Mouse (Mus musculus) embryo, embryonic 10 days (tissue): ENCODE measurements around the gene Rtl5.
A peak's percentile ranks its signal among the peaks of the same experiment; 100 is the strongest.

Source experiments
- DNase-seq: peaks from one replicate; pipeline ENCODE4 v3.0.0-alpha.2; 2015; ENCODE audit warnings: low spot score

Gene Rtl5

DNA sequence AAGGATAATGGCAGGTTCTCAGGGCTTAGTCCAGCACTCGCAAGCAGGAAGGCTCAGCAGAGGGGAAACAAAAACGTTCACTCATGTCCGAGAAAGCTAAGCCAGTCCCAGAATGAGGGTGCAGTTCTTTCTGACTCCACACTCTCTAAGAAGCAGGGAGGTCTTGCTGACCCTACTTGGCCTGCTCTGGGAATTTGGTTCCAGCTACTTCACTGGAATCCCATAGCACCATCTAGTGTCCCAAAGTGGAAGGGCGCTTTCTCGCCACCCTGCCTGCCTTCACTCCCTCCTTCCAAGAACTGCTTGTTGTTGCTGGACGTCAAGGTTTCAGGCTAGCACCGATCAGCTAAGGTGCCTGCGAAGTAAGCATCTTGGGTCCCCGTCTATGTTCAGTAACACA lies 5.0 kb downstream of the Rtl5 start:
- peak; percentile 88 for DNase-seq

DNA sequence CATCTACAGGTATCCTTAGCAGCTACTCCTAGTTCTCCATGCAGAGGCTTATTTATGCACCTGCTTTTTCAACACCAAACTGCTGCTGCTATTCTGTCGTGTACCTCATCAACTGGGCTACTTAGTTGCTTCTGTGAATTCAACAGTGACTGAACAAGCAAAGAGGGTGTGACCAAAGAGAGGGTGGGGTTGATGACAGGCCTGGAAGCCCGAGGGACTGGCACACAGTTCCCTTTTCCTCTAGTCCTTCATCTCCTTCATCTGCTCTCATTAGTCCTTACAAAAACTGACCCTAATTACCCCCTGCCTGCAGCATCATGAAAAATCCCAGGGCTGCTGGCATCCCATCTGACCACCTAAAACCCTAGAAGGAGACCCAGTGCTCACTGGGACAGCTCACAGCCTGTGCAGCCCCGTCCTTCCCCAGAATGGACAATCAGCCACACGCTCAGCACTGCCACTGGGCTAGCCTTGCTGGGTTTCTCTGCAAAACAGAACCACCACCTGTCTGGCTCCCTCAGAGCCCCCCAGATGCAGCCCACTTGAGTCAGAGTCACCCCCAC lies 5.8 kb downstream of the Rtl5 start:
- no peak for DNase-seq

DNA sequence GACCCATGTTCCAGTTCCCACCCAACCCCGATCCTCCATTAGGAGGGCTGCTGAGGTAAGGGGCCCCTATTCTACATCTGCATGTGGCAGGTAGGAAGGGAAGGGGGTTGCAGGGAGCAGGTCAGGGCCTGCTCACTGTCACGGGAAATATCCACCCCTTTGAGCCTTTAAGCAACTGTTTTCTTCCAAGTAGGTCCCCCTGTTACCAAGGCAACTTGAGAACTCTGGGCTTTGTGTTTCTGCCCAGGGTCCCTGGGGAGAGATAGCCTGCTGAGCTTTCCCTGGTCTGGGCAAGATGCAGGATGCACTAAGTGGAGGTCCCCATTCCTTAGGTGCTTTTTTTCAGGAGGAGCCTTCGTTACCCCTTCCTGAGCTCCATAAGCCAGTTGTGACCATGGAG lies 7.0 kb downstream of the Rtl5 start:
- DNase-seq, result no peak

DNA sequence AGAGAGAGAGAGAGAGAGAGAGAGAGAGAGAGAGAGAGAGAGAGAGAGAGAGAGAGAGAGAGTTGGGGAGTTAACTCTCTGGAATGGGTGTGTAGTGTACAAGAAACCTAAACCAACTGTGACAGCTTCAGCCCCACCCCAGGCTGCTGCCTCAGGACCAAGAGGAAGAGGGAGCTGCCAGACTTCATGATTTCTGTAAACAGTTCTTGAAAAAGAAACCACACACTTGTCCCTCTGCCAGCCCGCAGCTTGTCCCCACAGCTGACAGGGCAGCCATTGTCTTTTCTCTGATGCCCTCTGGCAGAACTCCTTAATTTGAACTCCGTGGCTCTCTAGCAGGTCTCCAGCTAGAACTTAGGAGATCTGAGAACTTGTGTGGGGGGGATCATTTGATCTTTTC lies 10.2 kb downstream of the Rtl5 start:
- DNase-seq, result no peak

DNA sequence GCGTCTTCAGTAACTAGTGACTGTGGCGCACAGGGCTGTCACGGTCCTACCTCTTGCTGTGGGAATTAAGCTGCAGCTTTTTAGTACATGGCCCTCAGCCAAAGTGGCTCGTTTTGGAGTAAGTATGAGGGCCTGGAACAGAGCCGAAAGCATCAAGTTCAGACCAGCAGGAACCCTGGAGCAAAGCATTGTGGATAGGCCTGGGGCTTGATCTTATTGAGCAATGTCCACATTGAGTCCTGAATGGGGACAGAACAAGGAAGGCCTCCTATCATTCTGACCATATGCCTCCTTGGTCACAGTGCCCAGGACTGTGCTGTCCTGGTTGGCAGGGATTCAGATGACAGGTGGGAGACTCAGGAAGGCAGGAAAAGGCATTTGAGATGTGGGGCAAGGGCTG lies 10.9 kb downstream of the Rtl5 start:
- DNase-seq, result no peak

DNA sequence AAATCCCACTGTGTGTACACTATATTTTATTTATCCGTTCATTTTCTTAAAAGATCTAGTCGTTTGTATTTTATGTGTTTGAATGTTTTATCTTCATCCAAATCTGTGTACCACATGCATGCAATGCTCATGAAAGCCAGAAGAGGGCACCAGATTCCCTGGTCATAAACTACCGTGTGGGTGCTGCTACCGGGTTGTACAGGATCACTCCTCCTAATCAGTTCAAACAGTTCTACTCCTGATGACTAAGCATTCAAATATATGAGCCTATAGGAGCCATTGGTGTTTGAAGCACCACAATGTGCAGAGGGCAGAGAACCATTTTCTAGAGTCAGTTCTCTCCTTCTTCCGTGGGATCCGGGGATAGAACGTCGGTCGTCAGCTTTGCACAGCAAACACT lies 11.7 kb downstream of the Rtl5 start:
- DNase-seq, result no peak

DNA sequence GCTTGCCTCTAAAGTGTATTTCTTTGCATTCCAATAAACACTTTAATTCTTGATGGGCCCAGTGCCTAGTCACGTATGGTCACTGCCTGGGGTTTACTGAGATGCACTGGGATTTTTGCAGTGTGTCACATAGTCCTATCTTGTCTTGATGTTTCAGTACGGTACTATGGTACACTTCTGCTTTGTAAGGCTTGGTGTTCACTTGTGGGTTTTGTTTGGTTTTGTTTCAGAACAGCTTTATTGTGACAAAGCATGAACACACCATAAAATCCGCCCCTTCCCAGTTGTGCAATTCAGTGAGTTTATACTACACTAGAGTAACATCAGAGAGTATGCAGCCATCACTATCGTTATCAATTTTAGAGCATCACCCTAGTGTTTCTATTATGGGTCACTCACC lies 17.1 kb downstream of the Rtl5 start:
- no peak for DNase-seq

DNA sequence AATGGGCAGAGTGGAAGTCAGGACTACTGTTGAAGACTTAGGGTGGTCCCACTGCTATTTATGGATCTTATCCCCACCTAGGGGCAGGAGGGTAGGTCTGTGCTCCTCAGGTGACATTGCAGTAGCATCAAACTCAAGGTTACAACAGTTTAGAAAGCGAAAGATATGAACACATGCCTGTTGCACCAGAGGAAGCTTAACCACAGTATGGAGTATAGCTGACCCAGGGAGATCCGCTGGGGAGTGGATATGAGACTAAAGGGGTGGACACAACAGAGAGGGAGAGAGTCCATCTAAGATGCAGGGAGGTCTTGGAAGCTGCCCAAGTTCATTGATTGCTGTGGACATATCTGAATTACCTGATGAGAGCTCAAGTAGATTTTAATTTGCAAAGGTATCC lies 17.7 kb downstream of the Rtl5 start:
- no peak for DNase-seq

DNA sequence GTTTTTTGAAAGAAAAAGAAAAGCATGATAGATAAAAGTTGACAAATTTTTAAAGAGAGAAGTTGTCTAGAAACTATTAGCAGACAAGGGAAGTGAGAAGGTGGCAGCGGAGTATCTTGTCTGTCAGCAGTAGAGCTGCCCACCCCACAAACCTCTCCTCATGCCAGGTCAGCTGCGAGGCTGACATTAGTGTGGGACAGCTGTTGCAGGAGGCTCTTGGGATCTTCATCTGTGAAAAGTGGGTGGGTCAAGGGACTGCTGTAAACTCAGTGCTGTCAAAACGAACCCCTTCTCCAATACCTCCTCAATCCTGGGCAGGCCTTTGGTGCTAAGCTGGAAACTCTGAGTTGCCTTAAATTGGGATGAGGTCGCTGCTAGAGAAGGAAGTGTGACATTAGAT lies 19.9 kb downstream of the Rtl5 start:
- DNase-seq, result no peak

DNA sequence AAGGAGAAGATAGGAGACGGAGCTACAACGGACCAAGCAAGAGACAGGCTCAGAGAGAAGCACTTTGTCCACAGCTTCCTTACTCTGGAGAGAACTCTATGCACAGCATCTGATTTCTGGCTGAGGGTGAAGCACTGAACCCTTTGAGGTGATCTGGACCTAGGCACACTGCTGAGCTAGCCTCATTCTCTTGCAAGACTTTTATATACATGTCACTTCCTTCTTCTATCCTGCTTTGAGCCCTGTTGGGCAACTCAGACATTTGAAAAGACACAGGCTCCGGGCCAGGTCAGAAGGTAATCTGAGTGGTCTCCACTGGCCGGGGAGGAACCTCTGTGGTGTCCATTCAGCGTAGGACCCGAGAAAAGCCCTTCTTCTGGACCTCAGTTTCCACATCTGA lies 20.6 kb downstream of the Rtl5 start:
- no peak for DNase-seq

DNA sequence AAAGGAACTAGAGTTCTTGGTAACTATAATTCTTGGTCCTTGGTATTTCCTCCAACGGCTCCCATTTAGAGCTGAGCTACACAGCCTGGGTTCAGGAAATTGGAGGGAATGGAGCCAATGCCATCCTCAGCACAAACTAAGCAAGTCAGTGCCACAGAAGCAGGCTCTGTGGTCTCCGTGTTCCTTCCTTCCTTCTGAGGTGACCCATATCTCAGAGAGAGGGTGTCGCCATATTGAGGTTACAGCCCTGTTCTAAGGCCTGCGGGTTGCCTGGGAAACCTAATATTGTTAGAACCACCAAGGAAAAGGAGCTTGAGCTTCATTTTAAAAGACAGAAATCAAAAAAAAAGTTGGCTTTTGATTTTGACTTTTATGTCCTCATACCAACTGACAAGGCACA lies 28.7 kb downstream of the Rtl5 start:
- no peak for DNase-seq

DNA sequence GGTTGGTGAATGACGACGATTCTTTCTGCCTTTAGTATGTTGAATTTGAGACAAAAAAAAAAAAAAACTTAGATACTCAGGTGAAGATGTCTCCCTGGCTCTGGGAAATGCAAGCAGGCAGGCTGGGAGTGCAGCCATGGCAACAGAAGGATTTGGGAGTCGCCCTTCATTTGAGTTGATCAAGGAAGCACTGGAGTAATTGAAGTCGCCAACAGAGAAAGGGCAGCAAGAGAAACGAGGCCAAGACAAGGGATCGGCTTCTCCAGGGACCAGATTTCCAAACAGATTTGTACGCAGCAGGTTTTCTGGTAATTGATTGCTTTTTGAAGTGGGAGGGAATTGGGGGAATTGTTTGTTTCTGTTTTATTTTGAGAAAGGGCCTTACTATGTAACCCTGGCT lies 29.5 kb downstream of the Rtl5 start:
- DNase-seq, result no peak

DNA sequence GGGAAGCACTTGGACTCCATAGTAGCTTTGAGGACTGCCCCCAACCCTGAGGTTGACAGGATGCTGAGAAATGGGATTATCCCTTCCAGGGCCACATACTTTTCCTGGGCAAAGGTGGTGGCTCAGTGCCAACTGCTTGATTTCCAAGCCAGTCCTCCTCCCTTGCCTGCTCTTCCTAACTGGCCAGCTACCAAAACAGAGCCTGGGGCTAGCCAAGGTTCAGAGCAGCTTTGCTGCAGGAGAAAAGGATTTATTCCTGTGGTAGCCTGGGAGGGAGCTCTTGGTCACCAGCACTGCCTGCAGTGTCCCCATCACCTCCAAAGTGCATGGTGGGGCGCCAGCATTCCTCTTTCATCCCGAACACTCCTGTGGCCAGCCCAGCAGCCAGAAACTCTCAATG lies 33.6 kb downstream of the Rtl5 start:
- DNase-seq, result no peak

DNA sequence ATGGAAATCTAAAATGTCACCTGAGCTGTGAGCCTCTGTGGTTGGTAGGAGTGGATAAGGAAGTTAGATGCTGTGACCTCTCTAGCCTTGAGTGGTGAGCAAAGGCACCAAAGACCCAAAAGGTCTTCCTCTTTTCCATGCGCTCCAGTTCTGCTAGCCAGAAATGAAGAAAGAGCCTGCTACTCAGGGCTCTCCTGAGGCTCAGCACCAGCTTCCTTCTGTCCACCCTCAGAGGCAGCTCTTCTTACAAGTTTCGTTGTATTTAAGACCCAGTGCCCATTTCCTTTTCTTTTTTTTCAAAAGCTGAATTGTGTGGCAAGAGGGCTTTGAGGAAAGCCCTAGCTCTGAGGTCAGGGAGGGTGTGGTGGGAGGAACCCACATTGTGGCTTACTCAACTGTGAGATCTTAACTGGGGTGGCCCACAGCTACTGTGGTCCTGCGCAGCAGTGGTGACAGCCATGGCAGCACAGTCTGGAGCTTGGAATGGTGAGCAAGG lies 34.2 kb downstream of the Rtl5 start:
- no peak for DNase-seq

DNA sequence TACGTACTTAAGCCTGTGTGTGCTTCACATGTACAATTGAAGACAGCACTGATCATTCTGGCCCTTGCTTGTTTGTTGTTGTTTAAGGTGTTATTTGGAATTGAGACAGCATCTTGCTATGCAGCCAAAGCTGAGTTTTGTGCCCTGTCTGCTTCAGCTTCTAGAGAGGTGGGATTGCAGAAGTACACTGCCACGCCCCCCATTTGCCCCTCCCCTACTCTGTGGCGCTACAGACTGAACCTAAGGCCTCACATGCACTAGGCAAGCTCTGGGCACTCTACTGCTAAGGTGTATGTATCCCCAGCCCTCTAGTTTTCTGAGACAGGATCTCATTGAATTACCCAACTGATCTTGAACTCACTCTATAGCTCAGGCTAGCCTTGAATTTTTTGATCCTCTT lies 35.4 kb downstream of the Rtl5 start:
- DNase-seq, result no peak

DNA sequence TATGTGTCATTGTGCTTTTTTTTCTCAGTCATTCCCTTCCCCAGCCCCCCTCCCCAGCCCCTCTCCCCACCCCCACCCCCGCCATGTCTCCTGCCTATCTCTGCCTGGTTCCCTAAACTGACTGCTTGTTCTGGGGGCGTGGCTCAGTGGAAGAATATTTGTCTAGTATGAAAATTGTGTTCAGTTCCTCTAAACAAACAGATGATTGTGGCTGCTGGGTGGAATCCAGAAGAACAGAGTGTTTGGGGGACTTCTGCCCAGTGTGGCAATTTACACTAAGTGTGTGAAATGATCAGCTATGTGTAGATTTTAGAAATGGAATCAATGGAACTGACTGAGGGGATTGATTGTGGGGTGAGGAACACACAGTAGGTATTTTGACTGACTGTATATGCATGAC lies 37.5 kb downstream of the Rtl5 start:
- DNase-seq, result no peak

DNA sequence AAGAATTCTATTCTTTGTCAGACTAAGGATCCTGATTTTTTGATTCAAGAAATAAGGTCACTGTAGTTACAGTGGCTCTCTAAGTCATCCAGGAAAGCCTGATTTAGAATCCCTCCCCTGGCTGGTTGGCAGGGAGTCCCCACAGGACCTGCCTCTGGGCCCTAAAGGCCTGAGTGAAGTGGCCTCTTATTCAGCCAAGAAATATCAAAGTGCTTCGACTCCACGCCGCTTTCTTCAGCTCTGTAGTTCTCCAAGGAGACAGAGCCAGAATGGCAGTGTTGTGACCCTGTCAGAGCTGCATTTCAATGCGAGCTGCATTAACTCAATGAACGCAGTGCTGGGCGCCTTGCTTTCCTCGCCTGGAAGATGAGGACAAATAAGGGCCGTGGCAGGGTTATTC lies 38.7 kb downstream of the Rtl5 start:
- peak; percentile 18 for DNase-seq

DNA sequence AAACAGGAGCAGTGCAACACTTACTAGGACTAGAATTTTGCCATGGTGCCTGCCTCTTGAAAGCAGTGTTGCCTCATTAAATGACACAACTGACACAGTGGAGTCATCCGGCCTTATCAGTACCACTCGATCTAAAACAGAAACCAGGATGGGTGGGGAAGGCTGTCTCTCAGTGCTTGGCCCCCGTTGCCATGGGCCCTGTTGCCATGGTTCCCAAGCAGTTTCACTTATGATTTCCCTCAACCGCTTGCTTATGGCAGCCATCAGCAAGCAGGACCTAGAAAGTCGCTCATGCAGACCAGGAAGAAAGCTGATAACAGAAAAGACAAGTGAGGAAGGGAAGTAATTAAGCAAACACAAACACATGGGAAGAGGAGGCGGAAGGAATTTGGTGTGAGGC lies 39.3 kb downstream of the Rtl5 start:
- DNase-seq, result peak; percentile 28

DNA sequence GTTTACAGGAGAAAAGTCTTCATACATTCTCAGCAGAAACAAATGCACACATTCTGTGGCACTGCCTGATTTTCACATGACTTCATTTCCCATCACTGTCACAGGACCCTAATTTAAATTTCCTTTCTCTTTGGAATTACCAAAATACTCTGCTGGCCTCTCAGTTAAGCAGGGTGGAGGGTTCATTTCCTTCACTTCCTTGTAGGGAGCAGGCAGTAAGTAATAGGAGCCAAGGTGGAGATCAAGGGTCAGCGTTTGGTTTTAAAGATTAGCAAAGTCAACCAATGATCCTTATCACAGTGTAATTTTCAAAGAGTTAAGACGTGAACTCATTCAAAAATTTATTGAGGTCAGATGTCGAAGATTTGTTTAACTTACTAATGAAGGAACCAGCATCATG lies 46.1 kb downstream of the Rtl5 start:
- no peak for DNase-seq

DNA sequence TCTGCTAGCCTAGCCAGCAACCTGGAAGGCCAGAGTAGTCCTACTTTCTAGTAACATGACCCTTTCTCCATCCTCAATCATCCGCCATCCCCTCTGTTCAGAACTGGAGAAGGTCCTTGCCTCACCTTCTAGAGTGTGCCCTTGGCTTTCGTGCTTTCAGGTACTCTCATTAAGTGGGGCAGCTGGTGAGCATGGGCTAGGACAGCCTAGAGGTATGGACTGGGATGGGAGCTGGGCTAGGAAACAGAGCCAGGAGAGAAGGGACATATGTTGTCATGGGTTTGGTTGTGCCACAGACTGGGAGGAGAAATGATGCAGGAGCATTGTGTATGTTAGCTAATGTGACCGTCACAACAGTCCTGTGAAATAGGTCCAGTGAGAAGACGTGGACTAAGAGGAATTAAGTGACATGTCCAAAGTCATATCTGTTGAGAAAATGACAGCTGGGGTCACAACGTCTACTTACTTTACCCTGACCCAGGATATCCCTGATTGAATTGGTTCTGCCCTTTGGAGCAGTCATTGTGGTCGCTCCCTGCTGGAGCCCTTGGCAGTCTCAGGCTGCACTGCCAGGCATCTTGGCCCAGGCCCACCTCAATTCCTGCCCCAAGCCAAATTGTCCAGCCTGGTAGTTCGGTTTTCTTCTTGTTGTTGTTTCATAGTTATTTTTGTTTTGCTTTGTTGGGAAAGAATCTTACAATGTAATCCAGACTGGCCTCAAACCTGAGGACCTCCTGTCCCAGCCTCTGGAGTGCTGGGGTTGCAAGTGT lies 51.4 kb downstream of the Rtl5 start:
- no peak for DNase-seq

DNA sequence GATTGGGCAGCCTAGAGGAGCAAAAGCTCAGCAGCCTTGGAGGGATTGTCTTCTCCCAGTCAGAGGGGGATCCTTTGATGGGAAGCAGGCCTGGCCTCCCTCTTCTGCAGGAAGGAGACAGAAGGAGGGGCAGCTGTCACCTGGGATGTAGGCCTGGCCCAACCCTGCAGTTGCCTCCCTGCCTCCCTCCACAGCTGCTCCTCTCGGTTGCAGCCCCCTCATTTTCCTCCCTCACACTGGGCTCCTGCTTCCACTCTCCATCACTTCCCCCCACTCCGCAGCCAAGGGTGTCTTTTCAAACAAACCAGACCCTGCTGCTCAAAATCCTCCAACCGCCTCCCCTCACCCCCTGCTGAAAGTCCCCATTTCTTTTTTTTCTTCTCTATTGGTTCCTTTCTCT lies 52.2 kb downstream of the Rtl5 start:
- no peak for DNase-seq

DNA sequence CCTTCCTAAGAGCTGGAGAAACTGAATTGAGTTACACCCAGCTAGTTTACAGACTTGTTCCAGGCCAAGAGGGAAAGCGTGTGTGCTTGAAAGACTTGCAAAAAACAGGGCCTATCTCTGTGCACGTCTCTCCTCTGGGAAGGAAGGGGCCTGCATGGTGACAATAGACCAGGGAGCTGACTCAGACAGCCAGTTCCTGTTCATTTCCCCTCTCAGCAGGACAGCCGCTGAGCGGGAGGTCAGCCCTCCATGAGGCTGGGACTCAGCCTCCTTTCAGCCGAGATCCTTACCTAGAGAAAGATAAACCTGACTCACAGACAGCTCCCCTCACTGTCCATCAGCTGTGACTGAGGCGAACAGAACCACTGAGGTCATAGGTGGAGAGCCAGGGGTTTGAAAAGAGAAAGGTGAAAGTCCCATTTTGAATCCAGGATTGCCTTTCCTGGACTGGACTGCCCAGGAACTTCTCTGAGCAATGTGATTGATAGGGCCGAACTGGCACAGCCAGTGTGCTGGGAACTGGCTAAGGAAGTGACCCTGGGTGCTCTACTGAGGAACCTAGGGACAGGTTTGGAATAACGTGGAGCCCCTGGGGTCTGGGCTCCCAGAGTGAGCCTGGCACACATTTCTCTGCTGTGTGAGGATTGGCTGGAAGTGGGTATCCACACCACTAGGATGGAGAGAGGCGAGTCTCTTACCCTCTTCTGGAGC lies 53.7 kb downstream of the Rtl5 start:
- no peak for DNase-seq
